Mouse (Mus musculus) urinary bladder, postnatal 14 days (tissue): ENCODE data around the gene Adi1.

Experiments
- DNase-seq: peaks from one replicate; pipeline ENCODE4 v3.0.0; 2021; ENCODE audit warnings: low spot score

Adi1 gene

DNA sequence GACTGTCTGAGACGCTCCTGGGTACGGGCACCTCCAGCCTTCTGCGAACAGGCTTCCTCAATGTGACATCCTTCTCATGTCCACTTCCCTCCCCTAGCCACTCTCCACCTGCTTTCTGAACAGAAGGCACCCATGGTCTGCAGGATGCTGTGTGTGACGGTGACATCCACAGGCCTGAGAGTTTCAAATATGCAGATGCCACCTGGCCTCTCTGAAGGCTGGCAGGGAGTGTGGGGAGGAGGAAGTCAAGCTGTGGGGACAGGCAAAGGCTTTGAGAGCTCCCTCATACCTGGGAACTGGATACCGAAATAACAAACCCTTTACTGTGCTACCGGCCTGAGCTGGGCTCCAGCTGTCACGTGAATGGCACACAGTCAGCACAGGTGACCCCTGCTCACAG is 19.7 kb downstream of the Adi1 start:
- no peak for DNase-seq

DNA sequence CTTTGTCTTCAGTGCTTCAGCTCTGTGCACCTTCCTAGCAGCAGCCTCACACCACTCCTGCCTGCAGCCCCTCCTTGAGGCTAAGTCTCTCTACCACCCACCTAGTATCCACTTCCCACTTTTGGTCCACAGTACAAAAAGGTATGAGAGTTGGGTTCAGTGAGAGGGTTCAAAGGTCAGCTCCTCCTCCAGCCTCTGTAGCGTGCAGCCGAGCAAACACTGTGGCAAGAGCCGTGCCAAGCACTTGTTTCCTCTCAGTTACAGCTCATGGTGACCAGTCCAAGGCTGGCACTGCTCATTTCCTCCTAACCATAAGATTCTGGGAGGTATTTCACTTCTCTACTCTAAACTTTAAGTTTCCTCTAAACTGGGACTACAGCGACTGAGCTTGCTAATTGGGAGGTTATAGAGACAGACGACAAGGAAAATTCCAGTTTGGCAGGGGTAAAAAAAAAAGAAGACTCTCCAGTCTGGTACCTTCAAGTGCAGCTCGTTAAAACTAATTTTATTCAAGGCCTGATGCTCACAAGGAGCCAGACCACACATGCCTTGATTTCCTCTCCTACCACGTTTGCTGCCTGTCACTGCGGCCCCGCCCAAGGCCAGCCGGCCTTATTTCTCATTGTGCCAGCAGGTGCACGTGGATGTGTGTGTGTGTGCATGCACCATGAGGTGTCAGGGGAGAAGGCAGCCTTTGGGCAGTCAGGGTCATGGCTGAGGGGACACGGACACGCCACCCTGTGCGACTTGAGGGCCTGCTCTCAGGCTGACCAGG is 23.0 kb downstream of the Adi1 start:
- DNase-seq: no peak

DNA sequence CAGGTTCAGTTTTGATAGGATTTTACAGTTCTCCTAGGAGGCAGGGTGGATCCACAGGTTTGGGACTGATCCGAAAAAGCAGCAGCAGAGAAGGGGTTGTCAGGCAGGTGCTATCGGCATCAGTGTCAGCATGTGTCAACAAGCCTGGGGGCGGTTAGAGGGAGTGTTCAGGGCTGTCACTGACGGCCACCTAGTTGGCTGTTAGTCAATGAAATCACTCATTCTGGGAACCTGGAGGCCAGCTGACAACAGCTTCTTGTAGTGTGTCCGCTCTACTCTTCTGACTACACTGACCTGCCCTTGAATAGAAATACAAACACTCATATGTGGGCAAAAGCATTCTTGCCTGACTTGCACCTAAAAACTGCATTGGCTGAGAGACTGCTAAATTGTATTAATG is 24.1 kb downstream of the Adi1 start:
- DNase-seq: no peak

DNA sequence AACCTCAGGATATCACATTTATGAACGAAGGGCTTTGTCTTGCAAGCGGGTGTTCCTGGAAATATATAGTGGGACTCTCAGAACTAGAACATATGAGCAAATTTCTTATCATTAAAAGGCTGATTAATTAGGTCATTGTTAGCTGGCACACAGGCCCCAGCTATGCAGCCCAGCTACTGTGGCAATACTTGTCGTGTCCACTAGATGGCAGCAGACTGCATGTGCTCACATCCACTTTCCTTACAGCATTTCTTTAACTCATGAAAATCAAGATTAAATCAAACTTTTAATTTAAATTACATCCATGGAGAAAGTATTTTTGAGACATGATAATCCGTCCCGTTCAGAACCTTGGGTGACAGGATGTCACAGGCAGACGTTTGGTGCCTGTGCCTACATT is 24.6 kb downstream of the Adi1 start:
- peak; percentile 73 for DNase-seq

DNA sequence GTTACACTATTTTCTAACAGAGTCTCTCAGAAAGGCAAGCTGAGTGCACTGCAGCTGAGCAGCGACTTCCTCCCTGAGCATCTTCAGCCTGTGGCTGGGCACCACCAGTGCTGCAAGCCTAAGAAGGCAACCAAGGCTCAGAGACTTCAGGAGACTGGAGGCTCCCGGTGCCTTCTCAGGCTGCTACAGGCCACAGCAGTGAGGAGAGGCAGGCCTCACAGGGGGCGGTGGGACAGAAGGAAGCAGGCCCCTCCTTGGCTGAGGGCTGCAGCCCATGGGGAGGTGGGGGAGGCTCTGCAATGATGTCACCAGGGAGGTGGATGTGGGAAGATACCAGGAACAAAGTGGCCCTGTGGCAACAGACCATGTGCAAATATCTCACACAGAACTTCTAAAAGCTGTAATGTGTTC is 25.1 kb downstream of the Adi1 start:
- DNase-seq: no peak

DNA sequence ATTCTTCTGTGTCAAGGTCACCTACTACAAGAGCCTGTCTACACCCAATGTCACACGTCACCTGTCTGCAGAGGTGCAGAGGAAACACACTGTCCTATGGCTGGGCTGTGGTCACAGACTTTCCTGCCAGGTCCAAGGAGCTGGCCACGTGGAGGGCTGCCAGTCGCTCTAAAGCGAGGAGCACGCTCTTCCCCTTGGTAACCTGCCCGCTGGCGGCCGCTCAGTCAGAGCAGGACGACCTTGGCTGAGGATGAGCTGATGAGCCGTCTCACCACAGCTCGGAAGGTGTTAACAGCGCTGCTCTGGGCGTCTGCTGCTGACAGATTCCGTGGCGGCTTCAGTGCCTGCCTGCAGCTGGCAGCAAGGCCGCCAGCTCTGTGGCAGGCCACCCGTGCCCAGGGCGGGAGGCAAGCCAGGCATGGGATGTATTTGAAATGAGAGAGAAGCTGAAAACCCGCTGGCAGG is 25.6 kb downstream of the Adi1 start:
- peak; percentile 10 for DNase-seq

DNA sequence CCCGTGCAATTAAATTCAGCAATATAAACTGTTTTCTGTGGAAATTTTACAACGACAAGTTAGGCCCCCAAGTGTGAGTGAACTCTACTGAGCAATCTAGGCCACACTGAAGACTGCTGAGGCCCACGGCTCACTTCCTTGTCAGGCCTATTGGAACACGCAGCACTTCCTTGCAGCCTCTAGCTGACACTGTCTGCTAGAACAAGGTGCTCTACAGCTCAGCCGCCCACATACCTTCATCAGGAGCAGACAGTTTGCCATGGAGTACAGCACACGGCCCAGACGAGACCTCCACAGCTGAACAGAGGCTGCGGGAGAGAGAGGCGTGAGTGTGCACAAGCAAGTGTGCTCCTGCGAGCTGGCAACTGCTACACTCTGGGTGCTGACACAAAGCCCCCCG is 26.3 kb downstream of the Adi1 start:
- no peak for DNase-seq

DNA sequence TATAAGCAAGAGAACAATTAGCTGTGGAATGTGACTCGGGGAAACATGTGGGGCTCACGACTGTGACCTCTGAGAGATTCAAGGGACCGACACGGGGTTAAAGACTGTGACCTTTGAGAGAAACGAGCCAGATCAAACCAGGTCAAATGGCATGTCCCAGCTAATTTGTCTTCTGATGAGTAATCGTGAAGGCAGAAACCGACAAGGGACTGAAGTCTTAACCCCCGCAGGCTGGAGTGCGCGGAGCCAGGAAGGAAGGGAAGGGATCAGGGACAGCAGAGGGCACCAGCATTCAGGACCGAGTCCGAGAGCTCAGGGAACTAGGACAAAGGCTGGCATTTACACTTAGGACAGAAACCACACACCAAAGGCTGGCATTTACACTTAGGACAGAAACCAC is 29.4 kb downstream of the Adi1 start:
- DNase-seq: no peak

DNA sequence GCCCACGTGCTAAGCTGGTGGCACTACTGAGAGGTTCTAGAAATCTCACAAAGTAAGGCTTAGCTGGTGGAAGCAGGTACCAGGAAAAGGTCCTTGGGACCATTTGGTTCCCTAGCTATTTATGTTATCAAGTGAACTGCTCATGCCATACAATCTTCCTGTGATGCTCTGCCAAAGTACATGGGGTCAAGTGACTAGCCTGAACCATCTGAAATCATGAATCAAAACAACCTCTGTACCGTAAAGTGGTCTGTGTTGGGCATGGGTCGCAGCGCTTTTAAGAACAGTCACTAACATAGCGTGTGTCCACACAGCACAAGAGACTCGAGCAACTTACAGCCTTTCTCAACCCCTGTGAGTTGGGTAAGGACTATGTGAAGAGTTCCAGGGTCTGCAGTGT is 30.2 kb downstream of the Adi1 start:
- no peak for DNase-seq

DNA sequence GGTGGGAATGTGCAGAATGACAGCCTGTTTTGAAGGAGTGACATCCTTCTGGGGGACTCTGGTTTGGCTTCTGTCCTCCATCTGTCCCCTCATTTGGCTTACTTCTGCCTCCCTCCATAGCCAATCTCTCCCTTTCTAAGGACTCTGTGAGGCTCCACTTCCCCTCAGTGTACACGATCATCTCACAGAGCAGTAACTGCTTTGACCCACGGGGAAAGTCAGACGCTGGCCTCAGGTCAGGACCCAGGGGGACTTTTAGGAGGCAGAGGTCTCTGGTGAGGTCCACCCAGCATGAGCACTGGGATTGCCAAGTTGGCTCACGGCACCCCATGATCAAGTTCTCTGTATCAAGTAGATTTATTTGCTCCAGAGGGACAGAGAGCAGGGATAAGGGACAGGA is 33.1 kb downstream of the Adi1 start:
- DNase-seq: no peak

DNA sequence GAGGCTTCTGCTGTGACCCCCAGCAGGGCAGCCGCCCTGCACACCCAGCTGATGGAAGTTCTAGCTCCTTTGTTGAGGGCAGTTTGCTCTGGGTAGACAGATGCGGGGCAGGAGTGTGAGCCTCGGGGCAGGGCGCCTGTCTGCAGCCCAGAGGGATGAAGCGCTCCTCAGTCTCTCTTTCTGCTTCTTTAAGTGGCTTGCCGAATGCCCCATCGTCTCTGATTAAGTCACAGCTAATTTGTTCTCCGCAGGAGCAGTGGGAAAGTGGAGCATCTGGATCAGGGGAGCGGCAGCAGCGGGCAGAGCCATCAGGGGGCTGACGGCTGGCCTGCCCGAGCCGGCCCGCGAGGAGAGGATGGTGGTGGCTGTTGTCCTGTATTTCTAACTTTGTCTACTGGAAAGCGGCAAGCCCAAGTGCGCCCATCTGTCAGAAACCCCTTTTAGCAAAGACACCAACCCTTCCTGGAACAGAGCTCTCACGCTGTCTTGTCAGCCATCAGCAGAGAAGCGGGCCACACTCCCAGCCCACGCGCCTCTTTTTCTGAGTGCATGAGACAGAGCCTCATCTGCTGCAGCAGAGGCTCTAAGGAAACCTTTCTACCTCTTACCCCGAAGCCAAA is 35.6 kb downstream of the Adi1 start:
- no peak for DNase-seq

DNA sequence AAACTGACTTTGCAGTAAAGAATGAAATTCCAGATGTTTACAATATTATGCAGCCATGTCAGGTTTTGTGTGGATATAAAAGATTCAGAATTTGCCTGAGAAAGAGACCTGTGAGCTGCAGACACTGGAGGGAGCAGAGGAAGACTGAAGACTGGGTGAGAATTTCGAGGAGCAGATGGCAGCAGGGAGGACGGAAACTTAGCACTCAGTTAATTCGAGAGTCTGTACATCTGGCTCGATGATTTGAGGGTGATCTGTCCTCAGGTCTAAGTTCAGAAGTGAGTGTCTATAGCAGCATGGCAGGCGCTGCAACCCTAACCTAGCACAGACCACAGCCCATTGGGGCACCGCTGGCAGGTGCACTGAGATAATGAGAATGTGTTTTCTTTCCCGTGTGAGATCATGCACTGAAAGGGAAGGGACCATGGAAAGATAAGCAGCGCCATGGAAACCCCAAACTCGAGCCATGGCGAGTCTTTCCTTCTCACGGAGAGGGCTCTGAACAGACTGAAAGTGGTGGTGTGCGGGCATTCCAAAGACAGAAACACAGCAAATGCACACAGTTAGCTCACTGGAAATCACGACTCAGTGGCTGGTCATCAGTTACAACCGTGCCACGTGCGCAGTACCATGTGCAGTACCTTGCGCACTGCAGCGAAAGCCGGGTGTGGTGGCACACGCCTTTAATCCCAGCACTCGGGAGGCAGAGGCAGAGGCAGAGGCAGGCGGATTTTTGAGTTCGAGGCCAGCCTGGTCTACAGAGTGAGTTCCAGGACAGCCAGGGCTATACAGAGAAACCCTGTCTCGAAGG is 40.0 kb downstream of the Adi1 start:
- DNase-seq: no peak

DNA sequence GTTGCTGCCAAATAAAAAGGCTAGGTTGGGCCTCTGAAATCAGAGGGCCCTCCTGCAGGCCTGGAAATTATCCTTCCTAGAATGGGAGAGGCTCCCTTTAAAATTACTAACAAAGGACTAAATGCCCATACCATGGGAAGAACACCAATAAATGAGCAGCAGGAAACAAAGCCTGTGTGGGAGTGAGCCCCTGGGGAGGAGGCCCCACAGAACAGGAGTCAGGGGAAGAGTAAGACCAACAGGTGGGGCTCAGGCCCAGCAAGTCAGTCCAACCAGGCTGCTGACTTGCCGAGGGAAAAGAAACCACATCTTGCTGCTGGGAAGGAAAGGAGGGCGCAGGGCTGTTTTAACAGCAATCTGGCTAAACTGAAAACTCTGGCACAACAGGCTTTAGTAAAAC is 42.0 kb downstream of the Adi1 start:
- no peak for DNase-seq

DNA sequence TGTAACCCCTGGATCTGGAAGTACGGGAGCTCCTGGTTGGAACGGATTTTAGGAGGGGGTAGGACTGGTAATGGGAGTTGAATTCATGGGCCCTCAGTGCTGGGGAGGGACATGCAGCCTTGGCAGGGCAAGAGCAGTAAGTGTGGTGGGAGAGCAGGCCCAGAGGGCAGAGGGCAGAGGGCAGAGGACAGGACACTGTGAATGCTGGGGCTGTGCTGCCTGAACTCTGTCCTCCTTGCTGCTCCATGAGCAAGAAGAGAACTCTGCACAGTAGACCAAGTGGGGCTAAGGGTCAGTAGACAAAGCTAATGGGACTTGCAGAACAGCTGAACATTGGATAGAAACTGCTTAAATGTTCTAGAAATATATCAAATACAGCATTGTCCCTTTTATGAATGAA is 43.1 kb downstream of the Adi1 start:
- no peak for DNase-seq

DNA sequence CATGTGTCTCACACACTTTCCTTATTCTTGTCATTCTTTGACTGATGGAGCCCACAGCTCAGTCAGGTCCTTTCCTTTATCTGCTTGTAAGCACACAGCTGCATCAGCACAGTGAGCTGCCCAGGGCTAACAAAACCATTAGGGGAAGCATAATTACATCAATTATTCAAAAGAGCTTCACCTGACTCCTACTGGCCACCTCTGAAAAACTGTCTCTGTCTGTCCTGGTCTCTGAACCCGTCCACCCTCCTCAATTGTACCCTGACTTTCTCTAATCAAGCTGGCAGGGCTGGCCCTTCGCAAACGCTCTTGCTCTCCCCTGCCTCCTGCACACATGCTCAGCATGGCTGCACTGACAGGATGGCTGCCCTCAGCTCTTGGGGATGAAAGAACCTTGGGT is 49.3 kb downstream of the Adi1 start:
- no peak for DNase-seq

DNA sequence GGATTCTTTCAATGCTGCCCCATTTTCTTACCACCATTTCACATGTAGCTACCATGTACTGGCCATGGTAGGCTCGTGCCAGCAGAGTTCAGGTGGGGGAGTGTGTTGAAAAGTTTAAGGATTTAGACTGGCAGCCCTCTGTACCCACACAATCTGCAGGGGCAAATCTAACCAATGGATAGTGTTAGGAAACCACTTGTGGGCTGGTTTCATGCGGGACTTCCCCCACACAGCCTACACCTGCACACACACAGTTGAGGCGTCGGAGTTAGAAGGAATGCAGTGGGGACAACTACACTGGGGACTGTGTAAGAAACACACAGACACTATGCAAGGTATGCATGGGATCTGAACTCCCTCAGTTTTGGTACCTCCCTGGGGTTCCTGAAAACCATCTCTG is 51.2 kb downstream of the Adi1 start:
- no peak for DNase-seq

DNA sequence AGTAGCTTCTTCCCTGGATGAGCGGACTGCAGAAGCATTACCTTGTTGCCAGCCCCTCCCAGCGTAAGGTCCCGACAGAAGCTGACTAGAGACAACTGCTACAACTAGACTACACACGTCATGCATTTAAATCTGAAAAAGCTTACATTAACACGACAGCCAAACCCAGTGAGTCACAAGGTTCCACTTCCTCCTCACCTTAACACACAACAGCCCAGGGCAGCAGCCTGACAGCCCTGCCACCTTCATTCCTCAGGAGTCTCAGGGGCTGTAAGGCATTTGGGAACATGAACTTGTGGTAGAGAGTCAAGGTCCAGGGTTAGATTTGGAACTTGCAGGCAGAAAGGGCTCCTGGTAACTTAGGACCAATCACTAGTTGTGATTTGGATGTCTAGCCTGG is 52.0 kb downstream of the Adi1 start:
- DNase-seq: no peak
